Mouse (Mus musculus) forebrain, postnatal 0 days (tissue): ENCODE data around the gene Sdc1. TPM values are rescaled to one million over a fixed set of nuclear protein-coding genes. Genes with fewer than 3 reads are reported as not detected.
A peak's percentile ranks its signal among the peaks of the same experiment; 100 is the strongest.

ENCODE experiments used
- ATAC-seq: fragments of 200-750 bp; cut with Nextera tagmentation; 2 replicates; pipeline ENCODE4 v1.8.0; 2017; ENCODE audit warnings: mild to moderate bottlenecking, moderate library complexity
- DNase-seq: peaks from one replicate; pipeline ENCODE4 v3.0.0-alpha.2; 2015
- H3K27ac ChIP-seq: fragments of 300-500 bp; sonication (generic); 2 replicates; pipeline ENCODE4 v1.5.1; 2014; ENCODE audit warnings: low read depth, mild to moderate bottlenecking, antibody characterized with exemption, low read length, moderate library complexity, mixed read lengths
- H3K27me3 ChIP-seq: fragments of 300-500 bp; sonication (generic); 2 replicates; pipeline ENCODE4 v1.6.1; 2014; ENCODE audit warnings: mild to moderate bottlenecking, low read length, mixed read lengths; ENCODE audit not compliant: insufficient read depth
- H3K36me3 ChIP-seq: fragments of 300-500 bp; sonication (generic); 2 replicates; pipeline ENCODE4 v1.6.1; 2014; ENCODE audit warnings: mild to moderate bottlenecking, moderate library complexity; ENCODE audit not compliant: insufficient read depth
- H3K4me1 ChIP-seq: fragments of 300-500 bp; sonication (generic); 2 replicates; pipeline ENCODE4 v1.6.1; 2014; ENCODE audit warnings: antibody characterized with exemption; ENCODE audit not compliant: insufficient read depth
- H3K4me2 ChIP-seq: fragments of 300-500 bp; sonication (generic); 2 replicates; pipeline ENCODE4 v1.6.1; 2014; ENCODE audit warnings: low read depth, mild to moderate bottlenecking, moderate library complexity
- H3K4me3 ChIP-seq: fragments of 300-500 bp; sonication (generic); 2 replicates; pipeline ENCODE4 v1.5.1; 2014; ENCODE audit warnings: low read depth, low read length, mixed read lengths
- H3K9ac ChIP-seq: fragments of 300-500 bp; sonication (generic); 2 replicates; pipeline ENCODE4 v1.6.1; 2014; ENCODE audit warnings: mild to moderate bottlenecking
- H3K9me3 ChIP-seq: fragments of 300-500 bp; sonication (generic); 2 replicates; pipeline ENCODE4 v1.6.1; 2016; ENCODE audit warnings: low read length
- CTCF ChIP-seq: sonication (generic); IDR thresholded peaks from 2 replicates; pipeline ENCODE4 v1.5.1; 2016; ENCODE audit warnings: antibody characterized with exemption, control low read depth, low read depth
- WGBS: fragments of 180-500 bp; shearing (Covaris S2); extraction: QIAGEN DNeasy Blood & Tissue Kit; methylation state at CpG from one replicate; pipeline ENCODE4 v1.1.7; 2014; 5-methylcytosine and 5-hydroxymethylcytosine counted together
- polyA plus RNA-seq: library from polyadenylated mRNA; unstranded; fragments of >200 nt; fragmentation: Nextera tagmentation; extraction: Ambion mirVana; gene quantifications from 2 replicates; pipeline ENCODE4 v1.2.1, GENCODE M21; 2015
- total RNA-seq: library from RNA; depleted of rRNA; stranded (reverse); fragments of >200 nt; gene quantifications from 2 replicates; pipeline ENCODE4 v1.2.3, GENCODE M21; 2014

The Sdc1 gene
- total and polyA plus RNA-seq, 2 experiments from 2014 or later: 12.4 to 15.2 TPM

GRCm38 (mm10) chr12:8809626-8810025 lies 38.5 kb downstream of the Sdc1 start:
- ATAC-seq (no peak), DNase-seq (no peak)
- H3K9me3 ChIP-seq: no peaks in the 10 kb centered on the region
- H3K4me1 ChIP-seq: no peaks in the 10 kb centered on the region
- no peak for TF ChIP-seq CTCF
- H3K9ac ChIP-seq: no peak overlapping the region
- no peak overlapping the region for H3K4me2 ChIP-seq
- H3K4me3 ChIP-seq: no peak overlapping the region
- no peaks in the 10 kb centered on the region for H3K27me3 ChIP-seq
- H3K27ac ChIP-seq: no peak overlapping the region
- 90% methylated on average over 6 of the region's 6 CpGs for WGBS
- H3K36me3 ChIP-seq: no peaks in the 10 kb centered on the region

- H3K4me3 ChIP-seq: no peak overlapping the region
- H3K36me3 ChIP-seq: no peaks in the 10 kb centered on the region
- no peak overlapping the region for H3K9ac ChIP-seq
- DNase-seq (no peak), ATAC-seq (no peak)
- H3K27me3 ChIP-seq: no peaks in the 10 kb centered on the region
- WGBS: 70% methylated on average over 2 of the region's 2 CpGs
- no peak for TF ChIP-seq CTCF
- no peaks in the 10 kb centered on the region for H3K9me3 ChIP-seq
- no peaks in the 10 kb centered on the region for H3K4me1 ChIP-seq
- no peak overlapping the region for H3K27ac ChIP-seq
- no peak overlapping the region for H3K4me2 ChIP-seq
Measured at GRCm38 (mm10) chr12:8810966-8811365, 39.8 kb downstream of the Sdc1 start.

GRCm38 (mm10) chr12:8811441-8811871 lies 40.3 kb downstream of the Sdc1 start:
- Histone ChIP-seq H3K36me3 (no peaks in the 10 kb centered on the region), H3K4me1 (no peaks in the 10 kb centered on the region), H3K27me3 (no peaks in the 10 kb centered on the region), H3K4me3 (no peak overlapping the region), H3K9ac (no peak overlapping the region), H3K27ac (no peak overlapping the region), H3K4me2 (no peak overlapping the region), H3K9me3 (no peaks in the 10 kb centered on the region)
- WGBS: 60% methylated on average over 6 of the region's 6 CpGs
- no peak for ATAC-seq
- TF ChIP-seq CTCF: no peak
- no peak for DNase-seq

- ATAC-seq: no peak
- Histone ChIP-seq H3K27me3 (no peaks in the 10 kb centered on the region), H3K36me3 (no peaks in the 10 kb centered on the region), H3K27ac (no peak overlapping the region), H3K4me3 (no peak overlapping the region), H3K9me3 (no peaks in the 10 kb centered on the region), H3K9ac (no peak overlapping the region), H3K4me1 (no peaks in the 10 kb centered on the region), H3K4me2 (no peak overlapping the region)
- TF ChIP-seq CTCF: no peak
- 89% methylated on average over 5 of the region's 5 CpGs for WGBS
- DNase-seq: no peak
Measured at GRCm38 (mm10) chr12:8811894-8812560, 40.9 kb downstream of the Sdc1 start.

GRCm38 (mm10) chr12:8817467-8818232 lies 46.5 kb downstream of the Sdc1 start:
- H3K4me2 ChIP-seq: no peak overlapping the region
- 31% methylated on average over 13 of the region's 13 CpGs for WGBS

GRCm38 (mm10) chr12:8818233-8818672 lies 47.1 kb downstream of the Sdc1 start:
- ATAC-seq (no peak), DNase-seq (no peak)
- no peaks in the 10 kb centered on the region for H3K36me3 ChIP-seq
- no peaks in the 10 kb centered on the region for H3K4me1 ChIP-seq
- TF ChIP-seq CTCF: no peak
- H3K9me3 ChIP-seq: no peaks in the 10 kb centered on the region
- 39% methylated on average over 3 of the region's 3 CpGs for WGBS
- no peak overlapping the region for H3K9ac ChIP-seq
- no peak overlapping the region for H3K27ac ChIP-seq
- H3K4me2 ChIP-seq: no peak overlapping the region
- H3K27me3 ChIP-seq: no peaks in the 10 kb centered on the region
- H3K4me3 ChIP-seq: no peak overlapping the region

More at GRCm38 (mm10) chr12:8817467-8818232, 46.5 kb downstream of the Sdc1 start:
- Histone ChIP-seq H3K4me3 (no peak overlapping the region), H3K9me3 (no peaks in the 10 kb centered on the region), H3K27me3 (no peaks in the 10 kb centered on the region), H3K36me3 (no peaks in the 10 kb centered on the region), H3K27ac (no peak overlapping the region), H3K4me1 (no peaks in the 10 kb centered on the region), H3K9ac (no peak overlapping the region)
- TF ChIP-seq CTCF: no peak
- DNase-seq (peak; percentile 10), ATAC-seq (peak; percentile 79)
